Mouse (Mus musculus) forebrain, postnatal 0 days (tissue): ENCODE data around the gene Acin1. TPM values are rescaled to one million over a fixed set of nuclear protein-coding genes. Genes with fewer than 3 reads are reported as not detected.

Experiments used
- ATAC-seq: fragments of 200-750 bp; cut with Nextera tagmentation; 2 replicates; pipeline ENCODE4 v1.8.0; 2017; ENCODE audit warnings: mild to moderate bottlenecking, moderate library complexity
- DNase-seq: peaks from one replicate; pipeline ENCODE4 v3.0.0-alpha.2; 2015
- H3K27ac ChIP-seq: fragments of 300-500 bp; sonication (generic); 2 replicates; pipeline ENCODE4 v1.5.1; 2014; ENCODE audit warnings: low read depth, mild to moderate bottlenecking, antibody characterized with exemption, low read length, moderate library complexity, mixed read lengths
- H3K27me3 ChIP-seq: fragments of 300-500 bp; sonication (generic); 2 replicates; pipeline ENCODE4 v1.6.1; 2014; ENCODE audit warnings: mild to moderate bottlenecking, low read length, mixed read lengths; ENCODE audit not compliant: insufficient read depth
- H3K36me3 ChIP-seq: fragments of 300-500 bp; sonication (generic); 2 replicates; pipeline ENCODE4 v1.6.1; 2014; ENCODE audit warnings: mild to moderate bottlenecking, moderate library complexity; ENCODE audit not compliant: insufficient read depth
- H3K4me1 ChIP-seq: fragments of 300-500 bp; sonication (generic); 2 replicates; pipeline ENCODE4 v1.6.1; 2014; ENCODE audit warnings: antibody characterized with exemption; ENCODE audit not compliant: insufficient read depth
- H3K4me2 ChIP-seq: fragments of 300-500 bp; sonication (generic); 2 replicates; pipeline ENCODE4 v1.6.1; 2014; ENCODE audit warnings: low read depth, mild to moderate bottlenecking, moderate library complexity
- H3K4me3 ChIP-seq: fragments of 300-500 bp; sonication (generic); 2 replicates; pipeline ENCODE4 v1.5.1; 2014; ENCODE audit warnings: low read depth, low read length, mixed read lengths
- H3K9ac ChIP-seq: fragments of 300-500 bp; sonication (generic); 2 replicates; pipeline ENCODE4 v1.6.1; 2014; ENCODE audit warnings: mild to moderate bottlenecking
- H3K9me3 ChIP-seq: fragments of 300-500 bp; sonication (generic); 2 replicates; pipeline ENCODE4 v1.6.1; 2016; ENCODE audit warnings: low read length
- CTCF ChIP-seq: sonication (generic); IDR thresholded peaks from 2 replicates; pipeline ENCODE4 v1.5.1; 2016; ENCODE audit warnings: antibody characterized with exemption, control low read depth, low read depth
- WGBS: fragments of 180-500 bp; shearing (Covaris S2); extraction: QIAGEN DNeasy Blood & Tissue Kit; methylation state at CpG from one replicate; pipeline ENCODE4 v1.1.7; 2014; 5-methylcytosine and 5-hydroxymethylcytosine counted together
- polyA plus RNA-seq: library from polyadenylated mRNA; unstranded; fragments of >200 nt; fragmentation: Nextera tagmentation; extraction: Ambion mirVana; gene quantifications from 2 replicates; pipeline ENCODE4 v1.2.1, GENCODE M21; 2015
- total RNA-seq: library from RNA; depleted of rRNA; stranded (reverse); fragments of >200 nt; gene quantifications from 2 replicates; pipeline ENCODE4 v1.2.3, GENCODE M21; 2014

Gene Acin1
- total and polyA plus RNA-seq, 2 experiments from 2014 or later, result 97.0 to 143 TPM

GRCm38 (mm10) chr14:54682396-54682795, 4.3 kb downstream of the Acin1 start:
- no peak overlapping the region for H3K4me3 ChIP-seq
- WGBS, result 89% methylated on average over 3 of the region's 3 CpGs
- no peaks in the 10 kb centered on the region for H3K9me3 ChIP-seq
- H3K36me3 ChIP-seq, result peaks cover 27% of the 10 kb centered on the region
- H3K4me1 ChIP-seq, result peaks cover 11% of the 10 kb centered on the region
- H3K9ac ChIP-seq, result no peak overlapping the region
- no peak overlapping the region for H3K4me2 ChIP-seq
- TF ChIP-seq CTCF, result no peak
- H3K27me3 ChIP-seq, result no peaks in the 10 kb centered on the region
- H3K27ac ChIP-seq, result no peak overlapping the region
- DNase-seq (no peak), ATAC-seq (no peak)

- no peaks in the 10 kb centered on the region for H3K9me3 ChIP-seq
- 89% methylated on average over 16 of the region's 16 CpGs for WGBS
- peaks cover 54% of the 10 kb centered on the region for H3K36me3 ChIP-seq
- no peak overlapping the region for H3K4me3 ChIP-seq
- no peak for TF ChIP-seq CTCF
- H3K27ac ChIP-seq, result no peak overlapping the region
- no peak for ATAC-seq
- no peaks in the 10 kb centered on the region for H3K27me3 ChIP-seq
- no peak for DNase-seq
- no peak overlapping the region for H3K9ac ChIP-seq
- no peak overlapping the region for H3K4me2 ChIP-seq
- H3K4me1 ChIP-seq, result no peaks in the 10 kb centered on the region
These were observed 8.0 kb downstream of the Acin1 start for GRCm38 (mm10) chr14:54678657-54679304.

- ATAC-seq, result no peak
- H3K9ac ChIP-seq, result no peak overlapping the region
- H3K4me3 ChIP-seq, result no peak overlapping the region
- H3K9me3 ChIP-seq, result no peaks in the 10 kb centered on the region
- H3K4me1 ChIP-seq, result no peaks in the 10 kb centered on the region
- no peaks in the 10 kb centered on the region for H3K27me3 ChIP-seq
- no peak overlapping the region for H3K27ac ChIP-seq
- no peak for DNase-seq
- no peak for TF ChIP-seq CTCF
- H3K4me2 ChIP-seq, result no peak overlapping the region
- H3K36me3 ChIP-seq, result peaks cover 61% of the 10 kb centered on the region
- 86% methylated on average over 5 of the region's 5 CpGs for WGBS
These were observed 10.4 kb downstream of the Acin1 start for GRCm38 (mm10) chr14:54676290-54676689.

GRCm38 (mm10) chr14:54674317-54674716, 12.4 kb downstream of the Acin1 start:
- peaks cover 62% of the 10 kb centered on the region for H3K36me3 ChIP-seq
- no peaks in the 10 kb centered on the region for H3K4me1 ChIP-seq
- WGBS, result 72% methylated on average over 2 of the region's 2 CpGs

GRCm38 (mm10) chr14:54669381-54669780, 17.4 kb downstream of the Acin1 start:
- H3K4me1 ChIP-seq, result no peaks in the 10 kb centered on the region
- no peak overlapping the region for H3K4me2 ChIP-seq
- H3K9ac ChIP-seq, result no peak overlapping the region
- H3K27ac ChIP-seq, result no peak overlapping the region
- WGBS, result 77% methylated on average over 4 of the region's 4 CpGs
- H3K27me3 ChIP-seq, result no peaks in the 10 kb centered on the region
- peaks cover 59% of the 10 kb centered on the region for H3K36me3 ChIP-seq
- H3K9me3 ChIP-seq, result no peaks in the 10 kb centered on the region
- ATAC-seq (no peak), DNase-seq (peak; percentile 18)
- H3K4me3 ChIP-seq, result no peak overlapping the region
- TF ChIP-seq CTCF, result peak; percentile 57

More at GRCm38 (mm10) chr14:54674317-54674716, 12.4 kb downstream of the Acin1 start:
- no peak overlapping the region for H3K4me3 ChIP-seq
- no peaks in the 10 kb centered on the region for H3K9me3 ChIP-seq
- DNase-seq (no peak), ATAC-seq (no peak)
- H3K27me3 ChIP-seq, result no peaks in the 10 kb centered on the region
- H3K27ac ChIP-seq, result no peak overlapping the region
- H3K4me2 ChIP-seq, result no peak overlapping the region
- no peak for TF ChIP-seq CTCF
- no peak overlapping the region for H3K9ac ChIP-seq

GRCm38 (mm10) chr14:54664477-54665222, 22.1 kb downstream of the Acin1 start:
- no peaks in the 10 kb centered on the region for H3K4me1 ChIP-seq
- no peaks in the 10 kb centered on the region for H3K9me3 ChIP-seq
- no peak overlapping the region for H3K9ac ChIP-seq
- ATAC-seq, result no peak
- 95% methylated on average over 10 of the region's 10 CpGs for WGBS
- no peak for TF ChIP-seq CTCF
- no peak for DNase-seq
- peaks cover 83% of the 10 kb centered on the region for H3K36me3 ChIP-seq
- no peak overlapping the region for H3K4me2 ChIP-seq
- no peaks in the 10 kb centered on the region for H3K27me3 ChIP-seq
- H3K27ac ChIP-seq, result no peak overlapping the region
- H3K4me3 ChIP-seq, result no peak overlapping the region

- TF ChIP-seq CTCF, result no peak
- ATAC-seq (no peak), DNase-seq (no peak)
- Histone ChIP-seq H3K36me3 (peaks cover 82% of the 10 kb centered on the region), H3K9ac (no peak overlapping the region), H3K9me3 (no peaks in the 10 kb centered on the region), H3K27ac (no peak overlapping the region), H3K4me3 (no peak overlapping the region), H3K27me3 (no peaks in the 10 kb centered on the region), H3K4me2 (no peak overlapping the region), H3K4me1 (no peaks in the 10 kb centered on the region)
- 89% methylated on average over 2 of the region's 2 CpGs for WGBS
These were observed 26.7 kb downstream of the Acin1 start for GRCm38 (mm10) chr14:54660009-54660408.
